Mouse (Mus musculus): ENCODE data around the gene Abi3.

Gene Abi3

GRCm38 (mm10) chr11:95825625-95826024 lies 16.7 kb downstream of the Abi3 start:
- DNase-seq (ENCODE audit: low spot score), result no peak

GRCm38 (mm10) chr11:95824877-95825243 lies 17.4 kb downstream of the Abi3 start:
- peak; percentile 48 for DNase-seq (ENCODE audit: low spot score)

- peak; percentile 93 for DNase-seq (ENCODE audit: low spot score)
Measured at GRCm38 (mm10) chr11:95824071-95824876, 18.0 kb downstream of the Abi3 start, which contains the start of gene Phospho1. Phospho1 (plus strand) TSS chr11:95824499.

GRCm38 (mm10) chr11:95822437-95822836 lies 19.8 kb downstream of the Abi3 start:
- DNase-seq (ENCODE audit: low spot score), result no peak

GRCm38 (mm10) chr11:95821511-95821910 lies 20.8 kb downstream of the Abi3 start:
- no peak for DNase-seq (ENCODE audit: low spot score)

- DNase-seq (ENCODE audit: low spot score), result peak; percentile 76
Measured at GRCm38 (mm10) chr11:95819138-95819537, 23.1 kb downstream of the Abi3 start.

- DNase-seq (ENCODE audit: low spot score), result no peak
Measured at GRCm38 (mm10) chr11:95815412-95815811, 26.9 kb downstream of the Abi3 start.

- no peak for DNase-seq (ENCODE audit: low spot score)
Measured at GRCm38 (mm10) chr11:95814857-95815256, 27.4 kb downstream of the Abi3 start.

GRCm38 (mm10) chr11:95814101-95814500 lies 28.2 kb downstream of the Abi3 start:
- no peak for DNase-seq (ENCODE audit: low spot score)

GRCm38 (mm10) chr11:95812224-95812623 lies 30.1 kb downstream of the Abi3 start:
- no peak for DNase-seq (ENCODE audit: low spot score)

GRCm38 (mm10) chr11:95811741-95812140 lies 30.5 kb downstream of the Abi3 start:
- DNase-seq (ENCODE audit: low spot score), result no peak

- DNase-seq (ENCODE audit: low spot score), result no peak
Measured at GRCm38 (mm10) chr11:95810828-95811227, 31.4 kb downstream of the Abi3 start.

- DNase-seq (ENCODE audit: low spot score), result no peak
Measured at GRCm38 (mm10) chr11:95809603-95810002, 32.7 kb downstream of the Abi3 start.

- no peak for DNase-seq (ENCODE audit: low spot score)
Measured at GRCm38 (mm10) chr11:95808448-95809011, 33.7 kb downstream of the Abi3 start.

GRCm38 (mm10) chr11:95807884-95808283 lies 34.4 kb downstream of the Abi3 start:
- no peak for DNase-seq (ENCODE audit: low spot score)

- no peak for DNase-seq (ENCODE audit: low spot score)
Measured at GRCm38 (mm10) chr11:95805527-95805926, 36.7 kb downstream of the Abi3 start.

GRCm38 (mm10) chr11:95805010-95805409 lies 37.3 kb downstream of the Abi3 start:
- no peak for DNase-seq (ENCODE audit: low spot score)

- DNase-seq (ENCODE audit: low spot score), result no peak
Measured at GRCm38 (mm10) chr11:95795582-95795981, 46.7 kb downstream of the Abi3 start.

- DNase-seq (ENCODE audit: low spot score), result no peak
Measured at GRCm38 (mm10) chr11:95794201-95794600, 48.1 kb downstream of the Abi3 start.

GRCm38 (mm10) chr11:95792950-95793509 lies 49.2 kb downstream of the Abi3 start:
- no peak for DNase-seq (ENCODE audit: low spot score)

- no peak for DNase-seq (ENCODE audit: low spot score)
Measured at GRCm38 (mm10) chr11:95791787-95792186, 50.5 kb downstream of the Abi3 start.

GRCm38 (mm10) chr11:95789451-95789891 lies 52.8 kb downstream of the Abi3 start:
- no peak for DNase-seq (ENCODE audit: low spot score)

GRCm38 (mm10) chr11:95786511-95786910 lies 55.8 kb downstream of the Abi3 start:
- no peak for DNase-seq (ENCODE audit: low spot score)
